18 mouse cellular contexts compared by ENCODE assay signal in the genomic region with DNA sequence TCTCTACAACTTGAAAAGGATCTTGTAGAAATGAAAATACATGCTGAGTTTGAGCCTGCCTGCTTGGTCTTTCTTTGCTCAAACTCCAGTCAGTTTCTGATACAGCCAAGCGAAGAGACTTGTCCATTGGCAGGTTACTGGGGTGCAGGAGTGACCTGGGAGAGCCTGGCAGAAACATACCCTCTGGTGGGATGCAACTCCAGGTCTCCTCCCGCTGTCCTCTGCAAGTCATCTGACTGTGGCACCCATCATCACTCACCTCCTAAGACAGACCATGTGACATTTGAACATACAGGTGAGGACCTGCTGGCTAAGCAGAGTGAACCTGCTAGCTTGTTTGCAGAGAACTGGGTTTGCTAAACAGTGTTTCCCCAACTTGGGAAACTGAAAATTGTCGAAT. TPM values are rescaled to one million over a fixed set of nuclear protein-coding genes. Genes with fewer than 3 reads are reported as not detected.
A peak's percentile ranks its signal among the peaks of the same experiment; 100 is the strongest.
DNase-seq lines count a peak whose midpoint lies in the region; ATAC-seq and TF ChIP-seq lines count a peak whose summit lies in the region.
"Had no signal": no experiment of that assay in that cellular context is flagged by ENCODE, and none has a peak within 500 bp of the region (broad histone marks: within the 10 kb centered on the region; RNA-seq: fewer than 3 reads in every experiment).

No protein-coding gene starts in this region.

- H3K36me3 ChIP-seq in intestine, embryonic 14.5 days (ENCODE audit: control insufficient read depth, insufficient read depth, low read length) = peaks cover 53% of the 10 kb centered on the region
- peaks cover 13% of the 10 kb centered on the region for H3K36me3 ChIP-seq in intestine, embryonic 16.5 days (ENCODE audit: control insufficient read depth, insufficient read depth, low read length)
- H3K36me3 ChIP-seq in neural tube, embryonic 15.5 days = peaks cover 44% of the 10 kb centered on the region
- H3K36me3 ChIP-seq in limb, embryonic 14.5 days (ENCODE audit: control insufficient read depth, insufficient read depth, low read length) = peaks cover 49% of the 10 kb centered on the region

- TF ChIP-seq POLR2A in limb, embryonic 14.5 days (IDR thresholded peaks at IDR 0.05; ENCODE audit: borderline replicate concordance, extremely low read depth, insufficient read depth, insufficient read length) = no peak

- H3K4me1 ChIP-seq in intestine, embryonic 14.5 days (replicated peaks; ENCODE audit: control insufficient read depth, insufficient read depth, low read length) = peaks cover 20% of the 10 kb centered on the region
- peaks cover 29% of the 10 kb centered on the region for H3K4me1 ChIP-seq in intestine, embryonic 16.5 days (ENCODE audit: control insufficient read depth, insufficient read depth, low read length)
- H3K4me1 ChIP-seq in neural tube, embryonic 15.5 days = peaks cover 34% of the 10 kb centered on the region
- peaks cover 26% of the 10 kb centered on the region for H3K4me1 ChIP-seq in limb, embryonic 14.5 days (ENCODE audit: control insufficient read depth, insufficient read depth, low read length)

- no peak overlapping the region for H3K4me3 ChIP-seq in intestine, embryonic 14.5 days (ENCODE audit: low read depth, low read length)
- H3K4me3 ChIP-seq in intestine, embryonic 16.5 days (ENCODE audit: low read length) = no peak overlapping the region
- H3K4me3 ChIP-seq in neural tube, embryonic 15.5 days (replicated peaks) = no peak overlapping the region
- H3K4me3 ChIP-seq in limb, embryonic 14.5 days (replicated peaks; ENCODE audit: low read length) = no peak overlapping the region
- H3K4me3 ChIP-seq: forebrain, embryonic 13.5 days; heart, embryonic 15.5 days; hindbrain, embryonic 10.5 days had no signal

- no peak for ATAC-seq in intestine, embryonic 14.5 days (replicated peaks; ENCODE audit: low FRiP score, low TSS enrichment, low read depth)
- no peak for ATAC-seq in intestine, embryonic 16.5 days
- ATAC-seq in neural tube, embryonic 15.5 days (ENCODE audit: low FRiP score) = no peak
- ATAC-seq in limb, embryonic 14.5 days (ENCODE audit: low FRiP score, low read depth) = no peak
- ATAC-seq in megakaryocyte-erythroid progenitor cell, adult 5-6 weeks (replicated peaks; ENCODE audit: low FRiP score, low TSS enrichment, poor library complexity, severe bottlenecking) = no peak
- ATAC-seq: forebrain, embryonic 13.5 days; forebrain, postnatal 0 days had no signal

- 79% methylated on average over 3 of the region's 3 CpGs for WGBS in intestine, embryonic 14.5 days
- 78% methylated on average over 3 of the region's 3 CpGs for WGBS in intestine, embryonic 16.5 days
- 86% methylated on average over 3 of the region's 3 CpGs for WGBS in neural tube, embryonic 15.5 days
- WGBS in limb, embryonic 14.5 days = 77% methylated on average over 3 of the region's 3 CpGs

- DNase-seq in intestine, embryonic 14.5 days (ENCODE audit: low spot score) = peak; percentile 50
- DNase-seq in neural tube, embryonic 10.5 days (ENCODE audit: extremely low spot score, low spot score) = peak; percentile 11
- no peak for DNase-seq in limb, embryonic 14.5 days (ENCODE audit: low spot score)
- DNase-seq in gastrocnemius, postnatal 25 days = no peak
- DNase-seq: adrenal gland, adult 2 months; adrenal gland, postnatal 25 days; cerebellum, adult 9-11 months; gastrocnemius, postnatal 14 days had no signal

- no peak overlapping the region for H3K4me2 ChIP-seq in intestine, embryonic 14.5 days (ENCODE audit: low read length)
- no peak overlapping the region for H3K4me2 ChIP-seq in intestine, embryonic 16.5 days (ENCODE audit: low read depth, low read length)
- no peak overlapping the region for H3K4me2 ChIP-seq in neural tube, embryonic 15.5 days
- H3K4me2 ChIP-seq in limb, embryonic 14.5 days (replicated peaks; ENCODE audit: low read depth, low read length, severe bottlenecking) = no peak overlapping the region
- H3K4me2 ChIP-seq: forebrain, embryonic 13.5 days; heart, embryonic 15.5 days; hindbrain, embryonic 14.5 days had no signal

- H3K27me3 ChIP-seq in intestine, embryonic 14.5 days (replicated peaks; ENCODE audit: control insufficient read depth, insufficient read depth, low read length) = no peaks in the 10 kb centered on the region
- no peaks in the 10 kb centered on the region for H3K27me3 ChIP-seq in intestine, embryonic 16.5 days (replicated peaks; ENCODE audit: control insufficient read depth, insufficient read depth, low read length)
- H3K27me3 ChIP-seq in neural tube, embryonic 15.5 days (replicated peaks) = no peaks in the 10 kb centered on the region
- H3K27me3 ChIP-seq in limb, embryonic 14.5 days (ENCODE audit: control insufficient read depth, insufficient read depth, low read length) = no peaks in the 10 kb centered on the region
- H3K27me3 ChIP-seq: forebrain, embryonic 13.5 days; heart, embryonic 15.5 days had no signal

- no peak overlapping the region for H3K9ac ChIP-seq in intestine, embryonic 14.5 days (ENCODE audit: low read length)
- no peak overlapping the region for H3K9ac ChIP-seq in intestine, embryonic 16.5 days (ENCODE audit: low read depth, low read length)
- H3K9ac ChIP-seq in neural tube, embryonic 15.5 days (replicated peaks) = no peak overlapping the region
- no peak overlapping the region; the same call in 1 of the 2 replicates for H3K9ac ChIP-seq in limb, embryonic 14.5 days (ENCODE audit: low read depth, low read length, severe bottlenecking)
- H3K9ac ChIP-seq: forebrain, embryonic 13.5 days; forebrain, postnatal 0 days; heart, embryonic 15.5 days; hindbrain, embryonic 14.5 days had no signal

- no peak overlapping the region for H3K27ac ChIP-seq in intestine, embryonic 14.5 days (ENCODE audit: low read depth)
- H3K27ac ChIP-seq in intestine, embryonic 16.5 days (ENCODE audit: low read length) = no peak overlapping the region
- no peak overlapping the region for H3K27ac ChIP-seq in neural tube, embryonic 15.5 days (replicated peaks)
- peak overlapping the region; percentile 95; the same call in 1 of the 2 replicates for H3K27ac ChIP-seq in limb, embryonic 14.5 days (replicated peaks; ENCODE audit: low read depth, low read length)
- H3K27ac ChIP-seq: forebrain, embryonic 13.5 days; heart, embryonic 15.5 days; hindbrain, embryonic 10.5 days; hindbrain, embryonic 14.5 days had no signal

- H3K9me3 ChIP-seq in intestine, embryonic 14.5 days (ENCODE audit: control insufficient read depth, low read length) = no peaks in the 10 kb centered on the region
- no peaks in the 10 kb centered on the region for H3K9me3 ChIP-seq in intestine, embryonic 16.5 days (ENCODE audit: control insufficient read depth, low read length)
- H3K9me3 ChIP-seq in neural tube, embryonic 15.5 days (replicated peaks) = no peaks in the 10 kb centered on the region
- H3K9me3 ChIP-seq in limb, embryonic 14.5 days (ENCODE audit: control insufficient read depth, low read length) = no peaks in the 10 kb centered on the region
- H3K9me3 ChIP-seq: forebrain, embryonic 13.5 days; heart, embryonic 15.5 days; hindbrain, embryonic 10.5 days had no signal

RNA-seq across cellular contexts. Expression of gene Zfp651, which starts 2.3 kb away (rescaled TPM):
- polyA plus RNA-seq in intestine, embryonic 14.5 days (2014; fragmentation: Nextera tagmentation; extraction: Ambion mirVana) = 13.1 and 14.1 TPM in 2 replicates
- polyA plus RNA-seq in intestine, embryonic 16.5 days (2015; fragmentation: Nextera tagmentation; extraction: Ambion mirVana) = 4.0 and 4.8 TPM in 2 replicates
- 27.9 and 36.3 TPM in 2 replicates for polyA plus RNA-seq in neural tube, embryonic 15.5 days (2015; fragmentation: Nextera tagmentation; extraction: Ambion mirVana)
- 64.0 and 71.0 TPM in 2 replicates for polyA plus RNA-seq in limb, embryonic 14.5 days (2012; rRNA removed)
- 20.0 and 30.3 TPM in 2 replicates for polyA plus RNA-seq in limb, embryonic 14.5 days (2014; fragmentation: Nextera tagmentation; extraction: Ambion mirVana)
- not detected in 2 replicates for total RNA-seq in megakaryocyte-erythroid progenitor cell, adult 5-6 weeks (2014; fragmentation: Nextera tagmentation)
- total RNA-seq in megakaryocyte-erythroid progenitor cell, adult 5-6 weeks (2017) = not detected in 2 replicates
- total RNA-seq in gastrocnemius, postnatal 25 days (2021) = 100 to 1,000 TPM in 1 of 2 experiments, 10 to 100 TPM in 1; 78.3 to 101 TPM
- total RNA-seq: granulocyte monocyte progenitor cell, adult 5-6 weeks had no signal

RNA-seq across cellular contexts. Expression of gene Klhl40, which starts 20.6 kb away (rescaled TPM):
- polyA plus RNA-seq in intestine, embryonic 14.5 days (2014; fragmentation: Nextera tagmentation; extraction: Ambion mirVana) = 0.22 and 0.26 TPM in 2 replicates
- 0.27 and 0.32 TPM in 2 replicates for polyA plus RNA-seq in intestine, embryonic 16.5 days (2015; fragmentation: Nextera tagmentation; extraction: Ambion mirVana)
- 2.7 and 3.6 TPM in 2 replicates for polyA plus RNA-seq in neural tube, embryonic 15.5 days (2015; fragmentation: Nextera tagmentation; extraction: Ambion mirVana)
- 12.4 and 14.1 TPM in 2 replicates for polyA plus RNA-seq in limb, embryonic 14.5 days (2012; rRNA removed)
- 16.0 and 20.8 TPM in 2 replicates for polyA plus RNA-seq in limb, embryonic 14.5 days (2014; fragmentation: Nextera tagmentation; extraction: Ambion mirVana)
- not detected in 2 replicates for total RNA-seq in megakaryocyte-erythroid progenitor cell, adult 5-6 weeks (2014; fragmentation: Nextera tagmentation)
- total RNA-seq in megakaryocyte-erythroid progenitor cell, adult 5-6 weeks (2017) = not detected in 2 replicates
- 100 to 1,000 TPM; 116 to 215 TPM for total RNA-seq in gastrocnemius, postnatal 25 days (2021)
- total RNA-seq: adrenal gland, adult 2 months had no signal
- polyA plus RNA-seq: adrenal gland, adult 2 months had no signal

RNA-seq across cellular contexts. Expression of gene Hhatl, which starts 35.5 kb away (rescaled TPM):
- 2.0 and 2.4 TPM in 2 replicates for polyA plus RNA-seq in intestine, embryonic 14.5 days (2014; fragmentation: Nextera tagmentation; extraction: Ambion mirVana)
- polyA plus RNA-seq in intestine, embryonic 16.5 days (2015; fragmentation: Nextera tagmentation; extraction: Ambion mirVana) = 1.2 and 2.1 TPM in 2 replicates
- 0.38 and 0.64 TPM in 2 replicates for polyA plus RNA-seq in neural tube, embryonic 15.5 days (2015; fragmentation: Nextera tagmentation; extraction: Ambion mirVana)
- 1.9 and 2.0 TPM in 2 replicates for polyA plus RNA-seq in limb, embryonic 14.5 days (2012; rRNA removed)
- polyA plus RNA-seq in limb, embryonic 14.5 days (2014; fragmentation: Nextera tagmentation; extraction: Ambion mirVana) = 1.1 and 1.7 TPM in 2 replicates
- total RNA-seq in megakaryocyte-erythroid progenitor cell, adult 5-6 weeks (2014; fragmentation: Nextera tagmentation) = not detected in 2 replicates
- total RNA-seq in megakaryocyte-erythroid progenitor cell, adult 5-6 weeks (2017) = not detected in 2 replicates
- total RNA-seq in gastrocnemius, postnatal 25 days (2021) = 100 to 1,000 TPM; 193 to 201 TPM
- total RNA-seq: adrenal gland, adult 2 months; adrenal gland, postnatal 25 days; granulocyte monocyte progenitor cell, adult 5-6 weeks had no signal
- polyA plus RNA-seq: embryonic facial prominence, embryonic 11.5 days; hindbrain, embryonic 10.5 days; hindbrain, embryonic 14.5 days had no signal

RNA-seq across cellular contexts. Expression of gene Nktr, which starts 37.8 kb away (rescaled TPM):
- polyA plus RNA-seq in intestine, embryonic 14.5 days (2014; fragmentation: Nextera tagmentation; extraction: Ambion mirVana) = 69.7 and 71.7 TPM in 2 replicates
- polyA plus RNA-seq in intestine, embryonic 16.5 days (2015; fragmentation: Nextera tagmentation; extraction: Ambion mirVana) = 44.8 and 46.3 TPM in 2 replicates
- polyA plus RNA-seq in neural tube, embryonic 15.5 days (2015; fragmentation: Nextera tagmentation; extraction: Ambion mirVana) = 51.5 and 52.8 TPM in 2 replicates
- polyA plus RNA-seq in limb, embryonic 14.5 days (2012; rRNA removed) = 188 and 216 TPM in 2 replicates
- polyA plus RNA-seq in limb, embryonic 14.5 days (2014; fragmentation: Nextera tagmentation; extraction: Ambion mirVana) = 73.5 and 81.4 TPM in 2 replicates
- 161 and 173 TPM in 2 replicates for total RNA-seq in megakaryocyte-erythroid progenitor cell, adult 5-6 weeks (2014; fragmentation: Nextera tagmentation)
- 132 and 146 TPM in 2 replicates for total RNA-seq in megakaryocyte-erythroid progenitor cell, adult 5-6 weeks (2017)
- 10 to 100 TPM; 30.0 to 30.1 TPM for total RNA-seq in gastrocnemius, postnatal 25 days (2021)

RNA-seq across cellular contexts. Expression of gene Ss18l2, which starts 46.7 kb away (rescaled TPM):
- polyA plus RNA-seq in intestine, embryonic 14.5 days (2014; fragmentation: Nextera tagmentation; extraction: Ambion mirVana) = 135 and 152 TPM in 2 replicates
- 124 and 144 TPM in 2 replicates for polyA plus RNA-seq in intestine, embryonic 16.5 days (2015; fragmentation: Nextera tagmentation; extraction: Ambion mirVana)
- 182 and 206 TPM in 2 replicates for polyA plus RNA-seq in neural tube, embryonic 15.5 days (2015; fragmentation: Nextera tagmentation; extraction: Ambion mirVana)
- polyA plus RNA-seq in limb, embryonic 14.5 days (2012; rRNA removed) = 50.6 and 73.7 TPM in 2 replicates
- 128 and 143 TPM in 2 replicates for polyA plus RNA-seq in limb, embryonic 14.5 days (2014; fragmentation: Nextera tagmentation; extraction: Ambion mirVana)
- total RNA-seq in megakaryocyte-erythroid progenitor cell, adult 5-6 weeks (2014; fragmentation: Nextera tagmentation) = 57.8 and 77.0 TPM in 2 replicates
- total RNA-seq in megakaryocyte-erythroid progenitor cell, adult 5-6 weeks (2017) = 47.8 and 54.4 TPM in 2 replicates
- total RNA-seq in gastrocnemius, postnatal 25 days (2021) = 100 to 1,000 TPM; 104 to 105 TPM

Comparison
In these comparisons a context has a peak if more than half of its experiments do, and no peak if none do; other contexts are left out.
1. DNase-seq: peak in intestine, embryonic 14.5 days (single experiment) and neural tube, embryonic 10.5 days (single experiment); none in limb, embryonic 14.5 days (single experiment) and gastrocnemius, postnatal 25 days (single experiment).